Mouse (Mus musculus): Measurements from ENCODE around the gene Cdk11b.

DNA sequence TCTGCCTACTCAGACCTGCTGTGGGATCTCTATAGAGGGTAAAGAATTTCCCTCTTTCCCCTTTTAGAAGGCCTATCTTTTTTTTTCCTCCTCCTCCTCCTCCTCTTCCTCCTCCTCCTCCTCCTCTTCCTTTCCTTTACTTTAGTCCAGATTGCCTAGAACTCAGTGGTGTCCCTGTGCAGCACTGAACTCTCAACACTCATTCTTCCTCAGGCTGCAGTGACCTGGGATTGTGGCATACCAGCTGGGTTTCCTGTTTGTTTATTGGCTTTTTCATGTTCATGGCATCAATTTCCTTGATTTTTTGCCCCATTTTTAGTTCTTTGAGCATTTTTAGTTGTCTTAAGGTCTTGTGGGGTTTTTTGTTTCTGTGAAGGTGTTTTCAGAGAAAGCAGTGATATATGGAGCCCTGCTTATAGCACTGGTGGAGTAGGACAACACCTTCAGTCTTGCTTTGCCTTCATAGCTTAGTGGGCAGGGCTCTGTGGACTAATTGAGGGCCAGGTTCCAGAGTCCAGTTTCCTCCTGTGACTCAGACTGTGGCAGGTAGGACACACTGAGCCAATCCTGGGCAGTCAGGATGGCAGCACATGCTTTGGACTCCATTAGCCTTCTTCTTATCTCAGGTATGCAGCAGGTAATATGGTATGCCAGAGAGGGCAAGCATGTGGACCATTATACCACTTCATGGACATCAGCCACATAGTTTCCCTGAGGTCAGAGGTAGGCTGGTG is 11.3 kb downstream of the Cdk11b start:
- TF ChIP-seq CTCF (IDR thresholded peaks at IDR 0.05; ENCODE audit: low read depth) (no peak), EP300 (IDR thresholded peaks at IDR 0.05; ENCODE audit: low read depth) (no peak)

Measured in heart, postnatal 0 days (tissue).